Mouse (Mus musculus) G1E (cell line): ENCODE results near the gene Nup35. TPM values are rescaled to one million over a fixed set of nuclear protein-coding genes. Genes with fewer than 3 reads are reported as not detected.

Experiments used
- ATAC-seq: 2 replicates; pipeline ENCODE4 v1.8.0; 2016; ENCODE audit warnings: mild to moderate bottlenecking; ENCODE audit not compliant: insufficient number of reproducible peaks, poor library complexity, low FRiP score, severe bottlenecking; ENCODE audit errors: extremely low read depth
- DNase-seq: peaks from one replicate; pipeline ENCODE4 v3.0.0; 2012; ENCODE audit warnings: low spot score
- H3K27me3 ChIP-seq: 2 replicates; pipeline ENCODE4 v1.6.1; 2012; ENCODE audit warnings: mild to moderate bottlenecking, low read length, inconsistent platforms; ENCODE audit not compliant: insufficient read depth
- H3K36me3 ChIP-seq: replicated peaks from 2 replicates; pipeline ENCODE3; 2012; ENCODE audit warnings: mild to moderate bottlenecking, inconsistent platforms
- H3K4me1 ChIP-seq: 2 replicates; pipeline ENCODE4 v1.6.1; 2012; ENCODE audit warnings: low read depth, low read length, inconsistent platforms, mixed read lengths; ENCODE audit not compliant: insufficient read depth
- H3K4me3 ChIP-seq: 2 replicates; pipeline ENCODE4 v1.5.1; 2012; ENCODE audit warnings: low read depth, mild to moderate bottlenecking, inconsistent platforms, low read length, moderate library complexity, mixed read lengths
- H3K9me3 ChIP-seq: replicated peaks from 2 replicates; pipeline ENCODE4 v1.6.1; 2012; ENCODE audit warnings: inconsistent platforms
- CTCF ChIP-seq: IDR thresholded peaks from 2 replicates; pipeline ENCODE4 v1.5.1; 2012; ENCODE audit warnings: low read depth, low read length, inconsistent platforms, mixed read lengths
- GATA1 ChIP-seq: IDR thresholded peaks from 2 replicates; pipeline ENCODE4 v1.6.1; 2012; ENCODE audit warnings: borderline replicate concordance, low read length, inconsistent platforms, mixed read lengths
- GATA2 ChIP-seq: IDR thresholded peaks from 2 replicates; pipeline ENCODE4 v1.6.1; 2012; ENCODE audit warnings: low read depth, low read length, inconsistent platforms, borderline replicate concordance
- POLR2AphosphoS5 ChIP-seq: IDR thresholded peaks from 2 replicates; pipeline ENCODE4 v1.6.1; 2012; ENCODE audit warnings: low read depth, low read length, inconsistent platforms; ENCODE audit not compliant: insufficient replicate concordance
- TAL1 ChIP-seq: conservative IDR thresholded peaks from 2 replicates; pipeline ENCODE4 v1.6.1; 2012; ENCODE audit warnings: low read depth, low read length, inconsistent platforms, mixed read lengths
- polyA plus RNA-seq: library from polyadenylated mRNA; stranded (reverse); fragments of >175 nt; gene quantifications from 2 replicates; pipeline ENCODE4 v1.2.3, GENCODE M21; 2012
- total RNA-seq, 2 experiments: library from RNA; stranded (forward) in 1 of 2; stranded (reverse) in 1 of 2; fragments of 200-1000 nt in 1 of 2; fragments of >200 nt in 1 of 2; fragmentation: Nextera tagmentation in 1 of 2; gene quantifications; 2 replicates each; pipeline ENCODE4 v1.2.3; 2014 to 2017

Gene Nup35
- total and polyA plus RNA-seq, 3 experiments: 2.2 to 87.8 (median 65.8) TPM

- no peak for DNase-seq
- TF ChIP-seq CTCF: no peak
- no peak for TF ChIP-seq TAL1
- no peak for TF ChIP-seq GATA2
- no peak for TF ChIP-seq POLR2AphosphoS5
- TF ChIP-seq GATA1: no peak
Measured at GRCm38 (mm10) chr2:80667396-80667964, 50.4 kb downstream of the Nup35 start.

GRCm38 (mm10) chr2:80669868-80670666 lies 53.0 kb downstream of the Nup35 start:
- Histone ChIP-seq H3K27me3 (no peaks in the 10 kb centered on the region; the same call in 1 of the 2 replicates), H3K36me3 (peaks cover 29% of the 10 kb centered on the region), H3K9me3 (no peaks in the 10 kb centered on the region), H3K4me1 (no peaks in the 10 kb centered on the region), H3K4me3 (no peak overlapping the region)
- DNase-seq: no peak
- TF ChIP-seq GATA1 (no peak), CTCF (no peak), TAL1 (no peak), POLR2AphosphoS5 (no peak), GATA2 (no peak)
- ATAC-seq: 0 out of 2 replicates have a peak, but pooled peaks have one; percentile 19

More at GRCm38 (mm10) chr2:80667396-80667964, 50.4 kb downstream of the Nup35 start:
- Histone ChIP-seq H3K4me3 (no peak overlapping the region), H3K36me3 (peaks cover 35% of the 10 kb centered on the region), H3K9me3 (no peaks in the 10 kb centered on the region), H3K4me1 (no peaks in the 10 kb centered on the region), H3K27me3 (no peaks in the 10 kb centered on the region)
- ATAC-seq: no peak

DNA sequence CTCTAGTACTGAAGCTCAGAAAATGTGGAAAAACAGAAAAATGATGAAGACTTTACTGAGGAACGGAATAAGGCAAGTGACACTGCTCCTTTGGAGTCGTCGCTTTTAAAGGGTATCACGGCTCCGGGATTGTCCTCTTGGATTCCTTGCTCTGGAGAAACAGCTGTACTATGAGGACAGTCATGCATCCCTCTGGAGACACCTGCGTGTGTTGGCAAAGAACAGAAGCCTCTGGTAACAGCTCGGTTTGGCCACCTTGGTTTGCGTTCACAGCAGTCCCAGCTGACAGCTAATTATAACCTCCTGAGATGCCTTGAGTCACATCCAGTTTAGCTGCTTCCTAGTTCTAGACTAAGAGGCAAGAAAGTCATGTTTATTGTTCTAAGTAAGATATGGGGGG lies 61.8 kb downstream of the Nup35 start:
- no peaks in the 10 kb centered on the region for H3K27me3 ChIP-seq
- no peaks in the 10 kb centered on the region for H3K36me3 ChIP-seq
- no peak for TF ChIP-seq TAL1
- no peak for TF ChIP-seq GATA2
- TF ChIP-seq POLR2AphosphoS5: no peak
- no peak for TF ChIP-seq CTCF
- no peak for TF ChIP-seq GATA1
- DNase-seq: no peak
- no peak for ATAC-seq
- no peaks in the 10 kb centered on the region for H3K9me3 ChIP-seq
- no peaks in the 10 kb centered on the region for H3K4me1 ChIP-seq
- H3K4me3 ChIP-seq: no peak overlapping the region

DNA sequence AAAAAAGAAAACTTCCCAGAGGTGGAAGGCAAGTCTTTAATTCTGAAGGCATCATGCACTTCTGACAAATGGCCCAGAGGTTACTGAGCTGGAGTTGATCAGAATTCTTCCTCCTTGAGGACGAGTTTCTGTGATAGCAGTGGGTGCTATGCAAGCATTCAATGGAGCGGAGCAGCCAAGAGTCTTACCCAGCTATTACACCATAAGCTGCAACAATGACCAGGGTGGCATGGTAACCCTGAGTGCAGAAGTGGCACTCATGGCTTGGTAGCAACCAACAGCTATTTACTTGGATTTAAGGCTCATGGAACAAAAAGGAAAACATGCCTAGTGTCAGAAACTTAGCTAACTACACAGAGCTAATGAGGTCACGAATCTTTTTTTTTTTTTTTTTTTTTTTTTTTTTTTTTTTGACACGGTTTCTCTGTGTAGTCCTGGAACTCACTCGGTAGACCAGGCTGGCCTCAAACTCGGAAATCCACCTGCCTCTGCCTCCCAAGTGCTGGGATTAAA lies 66.7 kb downstream of the Nup35 start:
- TF ChIP-seq GATA2 (no peak), GATA1 (no peak), TAL1 (no peak), POLR2AphosphoS5 (no peak), CTCF (no peak)

GRCm38 (mm10) chr2:80684396-80685071 lies 67.5 kb downstream of the Nup35 start:
- TF ChIP-seq POLR2AphosphoS5 (no peak), CTCF (no peak), GATA1 (no peak), TAL1 (no peak), GATA2 (no peak)
- Histone ChIP-seq H3K27me3 (0 out of 2 replicates have a peak, but pooled peaks cover 3% of the 10 kb centered on the region), H3K4me3 (no peak overlapping the region), H3K9me3 (no peaks in the 10 kb centered on the region), H3K4me1 (no peaks in the 10 kb centered on the region), H3K36me3 (no peaks in the 10 kb centered on the region)
- no peak for ATAC-seq
- no peak for DNase-seq

More for the DNA sequence above, 66.7 kb downstream of the Nup35 start:
- H3K36me3 ChIP-seq: no peaks in the 10 kb centered on the region
- DNase-seq: no peak
- 0 out of 2 replicates have a peak, but pooled peaks cover under 1% of the 10 kb centered on the region for H3K27me3 ChIP-seq
- H3K4me1 ChIP-seq: no peaks in the 10 kb centered on the region
- H3K9me3 ChIP-seq: no peaks in the 10 kb centered on the region
- no peak overlapping the region for H3K4me3 ChIP-seq
- no peak for ATAC-seq
